Mouse (Mus musculus): ENCODE measurements around the gene Zfp14. TPM values are rescaled to one million over a fixed set of nuclear protein-coding genes. Genes with fewer than 3 reads are reported as not detected.

Gene Zfp14
- polyA plus RNA-seq, 1 experiment from 2014 or later: 1.8 TPM

DNA sequence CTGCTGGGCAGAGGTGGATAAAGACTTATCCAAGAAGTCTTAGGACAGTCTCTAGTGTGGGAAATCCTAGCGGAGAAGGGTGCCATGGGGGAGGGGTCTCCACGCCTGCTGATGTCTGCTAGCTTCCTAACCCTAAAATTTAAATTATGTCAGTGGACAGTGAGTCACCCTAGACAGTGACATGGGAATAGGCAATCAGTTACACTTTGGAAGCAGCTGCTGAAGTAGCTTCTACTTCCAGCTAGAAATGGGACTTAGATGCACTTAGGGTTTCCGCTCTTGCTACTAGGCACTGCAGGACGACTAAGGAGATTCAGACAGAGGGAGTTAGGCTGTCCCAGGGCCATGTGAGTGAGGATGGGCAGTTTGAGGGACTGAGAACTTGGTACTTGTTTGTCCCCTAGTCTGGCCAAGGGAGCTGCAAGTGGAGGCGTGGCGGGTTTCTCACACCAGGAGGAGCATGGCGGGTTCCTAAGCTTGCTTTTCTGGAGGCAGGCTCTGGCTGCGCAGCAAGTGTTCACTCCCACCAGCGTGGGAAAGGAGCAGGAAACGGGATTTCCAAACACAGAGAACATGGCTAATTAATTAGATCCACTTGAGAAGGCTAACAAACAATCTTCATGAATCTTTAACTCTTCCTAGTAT, 40.5 kb downstream of the Zfp14 start:
- H3K27ac ChIP-seq (replicated peaks): no peak overlapping the region
- H3K27me3 ChIP-seq (ENCODE audit: control insufficient read depth, insufficient read depth, low read length): no peaks in the 10 kb centered on the region
- no peaks in the 10 kb centered on the region for H3K9me3 ChIP-seq (ENCODE audit: control insufficient read depth, low read length)
- TF ChIP-seq CTCF (IDR thresholded peaks at IDR 0.05; ENCODE audit: low read depth) (no peak), EP300 (optimal IDR thresholded peaks at IDR 0.05) (no peak)
- no peak overlapping the region for H3K9ac ChIP-seq (ENCODE audit: low read length)
- no peaks in the 10 kb centered on the region for H3K4me1 ChIP-seq (replicated peaks; ENCODE audit: control insufficient read depth, insufficient read depth)
- 0 out of 2 replicates have a peak, but pooled peaks cover 11% of the 10 kb centered on the region for H3K36me3 ChIP-seq (ENCODE audit: control insufficient read depth, insufficient read depth, low read length)
- 70% methylated on average over 10 of the region's 10 CpGs for WGBS
- peak; percentile 10 for DNase-seq (ENCODE audit: low spot score)
- H3K4me2 ChIP-seq (replicated peaks; ENCODE audit: low read depth): no peak overlapping the region
- no peak overlapping the region for H3K4me3 ChIP-seq (ENCODE audit: low read depth, low read length)
- ATAC-seq (ENCODE audit: low FRiP score, low TSS enrichment): no peak

DNA sequence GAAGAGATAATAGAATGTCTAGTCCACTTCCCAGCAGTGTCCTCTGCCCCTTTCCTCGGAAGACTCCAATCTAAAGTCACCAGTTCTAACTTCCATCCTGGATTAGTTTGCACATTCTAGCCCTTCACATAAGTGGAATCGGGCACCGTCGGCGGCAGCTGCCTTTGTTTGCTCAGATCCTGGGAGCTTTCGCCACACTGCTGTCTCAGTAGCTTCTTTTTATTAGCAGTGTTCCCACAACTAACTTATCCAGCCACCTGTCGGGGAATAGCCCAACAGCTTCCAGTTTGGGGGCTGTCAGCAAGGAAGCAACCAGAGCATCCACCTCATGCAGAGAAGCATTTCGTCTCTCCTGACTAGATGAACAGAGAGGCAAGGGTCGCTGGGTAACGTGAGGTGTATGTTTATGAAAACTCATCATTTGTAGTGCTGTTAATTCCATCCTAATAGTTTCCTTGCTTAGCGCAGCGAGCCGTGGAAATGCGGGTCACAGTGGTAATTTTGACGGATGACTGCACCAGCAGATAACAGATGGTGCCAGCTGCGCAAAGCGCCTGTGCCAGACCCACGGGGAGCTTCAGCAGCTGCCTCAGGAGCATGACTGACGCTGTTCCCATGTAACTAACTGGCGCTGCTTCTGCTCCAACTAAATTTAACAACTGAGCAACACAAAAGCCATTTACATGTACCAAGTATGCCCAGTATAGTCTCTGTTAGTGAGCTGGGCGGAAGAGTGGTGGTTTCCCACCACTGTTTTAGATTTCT, 41.7 kb downstream of the Zfp14 start:
- Histone ChIP-seq H3K4me1 (replicated peaks; ENCODE audit: control insufficient read depth, insufficient read depth) (no peaks in the 10 kb centered on the region), H3K4me2 (replicated peaks; ENCODE audit: low read depth) (no peak overlapping the region), H3K27ac (replicated peaks) (no peak overlapping the region), H3K36me3 (ENCODE audit: control insufficient read depth, insufficient read depth, low read length) (0 out of 2 replicates have a peak, but pooled peaks cover 4% of the 10 kb centered on the region), H3K9me3 (ENCODE audit: control insufficient read depth, low read length) (no peaks in the 10 kb centered on the region), H3K9ac (ENCODE audit: low read length) (no peak overlapping the region), H3K27me3 (ENCODE audit: control insufficient read depth, insufficient read depth, low read length) (no peaks in the 10 kb centered on the region), H3K4me3 (ENCODE audit: low read depth, low read length) (no peak overlapping the region)
- DNase-seq (ENCODE audit: low spot score): peak; percentile 15
- WGBS: 49% methylated on average over 21 of the region's 21 CpGs
- ATAC-seq (ENCODE audit: low FRiP score, low TSS enrichment): no peak
- no peak for TF ChIP-seq EP300 (optimal IDR thresholded peaks at IDR 0.05)

- Histone ChIP-seq H3K27me3 (ENCODE audit: control insufficient read depth, insufficient read depth, low read length) (no peaks in the 10 kb centered on the region), H3K4me3 (ENCODE audit: low read depth, low read length) (no peak overlapping the region), H3K9ac (ENCODE audit: low read length) (no peak overlapping the region), H3K4me1 (replicated peaks; ENCODE audit: control insufficient read depth, insufficient read depth) (no peaks in the 10 kb centered on the region), H3K4me2 (replicated peaks; ENCODE audit: low read depth) (no peak overlapping the region), H3K36me3 (ENCODE audit: control insufficient read depth, insufficient read depth, low read length) (0 out of 2 replicates have a peak, but pooled peaks cover 3% of the 10 kb centered on the region), H3K9me3 (ENCODE audit: control insufficient read depth, low read length) (no peaks in the 10 kb centered on the region), H3K27ac (replicated peaks) (no peak overlapping the region)
- 67% methylated on average over 6 of the region's 6 CpGs for WGBS
- DNase-seq (ENCODE audit: low spot score): peak; percentile 11
- TF ChIP-seq CTCF (IDR thresholded peaks at IDR 0.05; ENCODE audit: low read depth) (no peak), EP300 (optimal IDR thresholded peaks at IDR 0.05) (no peak)
- ATAC-seq (ENCODE audit: low FRiP score, low TSS enrichment): no peak
Observed at GRCm38 (mm10) chr7:30008020-30008690, 43.0 kb downstream of the Zfp14 start.

DNA sequence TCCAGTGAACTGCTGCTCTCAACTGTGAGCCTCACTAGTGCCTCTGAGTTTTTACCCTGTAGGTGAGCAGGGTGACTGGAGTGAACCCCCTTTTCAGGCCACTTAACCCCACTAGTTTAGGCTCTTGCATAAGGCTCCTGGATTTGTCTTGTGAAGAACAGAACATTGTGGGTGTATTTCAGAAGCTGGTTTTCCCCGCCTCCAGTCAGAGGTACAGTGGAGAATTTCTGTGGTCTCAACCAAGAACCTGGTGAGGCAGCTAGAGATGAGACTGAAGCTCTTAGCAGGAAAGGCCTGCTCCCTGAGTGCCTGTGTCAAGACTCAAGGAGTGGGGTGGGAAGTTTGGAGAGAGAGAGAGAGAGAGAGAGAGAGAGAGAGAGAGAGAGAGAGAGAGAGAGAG, 43.6 kb downstream of the Zfp14 start:
- H3K27me3 ChIP-seq (ENCODE audit: control insufficient read depth, insufficient read depth, low read length): no peaks in the 10 kb centered on the region
- H3K27ac ChIP-seq (replicated peaks): no peak overlapping the region
- H3K9ac ChIP-seq (ENCODE audit: low read length): no peak overlapping the region
- ATAC-seq (ENCODE audit: low FRiP score, low TSS enrichment) (no peak), DNase-seq (ENCODE audit: low spot score) (no peak)
- no peaks in the 10 kb centered on the region for H3K36me3 ChIP-seq (ENCODE audit: control insufficient read depth, insufficient read depth, low read length)
- WGBS: 92% methylated on average over 1 of the region's 1 CpGs
- H3K4me1 ChIP-seq (replicated peaks; ENCODE audit: control insufficient read depth, insufficient read depth): no peaks in the 10 kb centered on the region
- H3K4me3 ChIP-seq (ENCODE audit: low read depth, low read length): no peak overlapping the region
- TF ChIP-seq EP300 (optimal IDR thresholded peaks at IDR 0.05): no peak
- no peak for TF ChIP-seq CTCF (IDR thresholded peaks at IDR 0.05; ENCODE audit: low read depth)
- no peaks in the 10 kb centered on the region for H3K9me3 ChIP-seq (ENCODE audit: control insufficient read depth, low read length)
- no peak overlapping the region for H3K4me2 ChIP-seq (replicated peaks; ENCODE audit: low read depth)

- ATAC-seq (ENCODE audit: low FRiP score, low TSS enrichment): peak; percentile 89
Observed at GRCm38 (mm10) chr7:30000601-30001000, 50.6 kb downstream of the Zfp14 start.

More at GRCm38 (mm10) chr7:30000601-30001000, 50.6 kb downstream of the Zfp14 start:
- H3K4me2 ChIP-seq (replicated peaks; ENCODE audit: low read depth): no peak overlapping the region
- H3K27me3 ChIP-seq (ENCODE audit: control insufficient read depth, insufficient read depth, low read length): no peaks in the 10 kb centered on the region
- H3K27ac ChIP-seq (replicated peaks): peak overlapping the region; percentile 56
- H3K9ac ChIP-seq (ENCODE audit: low read length): no peak overlapping the region
- H3K36me3 ChIP-seq (ENCODE audit: control insufficient read depth, insufficient read depth, low read length): peaks cover 10% of the 10 kb centered on the region; the same call in 1 of the 2 replicates
- TF ChIP-seq CTCF (IDR thresholded peaks at IDR 0.05; ENCODE audit: low read depth) (no peak), EP300 (optimal IDR thresholded peaks at IDR 0.05) (no peak)
- H3K4me1 ChIP-seq (replicated peaks; ENCODE audit: control insufficient read depth, insufficient read depth): no peaks in the 10 kb centered on the region
- H3K4me3 ChIP-seq (ENCODE audit: low read depth, low read length): no peak overlapping the region
- peak; percentile 48 for DNase-seq (ENCODE audit: low spot score)
- H3K9me3 ChIP-seq (ENCODE audit: control insufficient read depth, low read length): no peaks in the 10 kb centered on the region
- whole genome bisulfite sequencing: 52% methylated on average over 5 of the region's 5 CpGs
